Mouse (Mus musculus): ENCODE measurements at regions not wholly inside any gene's neighbourhood (a gene's known extent, or its start where the extent isn't known, plus 50 kb on each side); places are given as distances from the start of the nearest gene placed in this dataset.

DNA sequence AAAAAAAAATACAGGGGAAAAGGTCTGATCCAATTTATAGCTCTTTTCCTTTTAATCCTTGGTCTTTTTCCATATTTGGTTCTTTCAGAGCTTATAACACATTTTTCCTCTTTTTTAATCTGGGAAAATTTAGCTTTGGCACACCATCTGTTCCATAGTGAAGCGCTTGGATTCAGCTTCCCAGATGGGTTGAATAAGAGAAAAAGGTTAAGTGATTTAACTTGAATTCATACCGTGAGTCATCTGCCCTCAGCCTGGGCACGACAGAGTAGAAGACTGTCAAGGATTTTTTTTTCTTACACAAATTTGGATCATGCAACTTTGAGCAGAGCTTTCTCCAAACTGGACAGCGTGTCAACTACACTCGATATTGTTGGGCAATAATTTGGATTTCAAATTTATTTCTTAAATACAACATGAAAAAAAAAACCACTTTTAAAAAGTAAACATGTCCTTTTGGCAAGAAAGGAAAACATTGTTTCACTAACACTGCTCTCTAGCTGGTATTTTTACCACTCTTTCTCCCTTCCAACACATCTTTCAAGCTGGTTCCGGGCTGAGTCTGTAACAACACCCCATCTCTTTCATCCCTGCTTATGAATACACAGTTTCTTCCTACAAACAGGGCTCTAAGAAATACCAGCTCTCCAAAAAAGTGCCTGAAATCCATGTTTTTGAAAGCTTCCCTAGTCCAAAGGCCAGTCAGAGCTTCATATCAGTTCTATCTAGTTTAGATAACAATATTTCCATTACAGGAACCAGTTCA, 177.8 kb downstream of the Spry2 start:
- DNase-seq (ENCODE audit: low spot score in 2 of 2): no peak

DNA sequence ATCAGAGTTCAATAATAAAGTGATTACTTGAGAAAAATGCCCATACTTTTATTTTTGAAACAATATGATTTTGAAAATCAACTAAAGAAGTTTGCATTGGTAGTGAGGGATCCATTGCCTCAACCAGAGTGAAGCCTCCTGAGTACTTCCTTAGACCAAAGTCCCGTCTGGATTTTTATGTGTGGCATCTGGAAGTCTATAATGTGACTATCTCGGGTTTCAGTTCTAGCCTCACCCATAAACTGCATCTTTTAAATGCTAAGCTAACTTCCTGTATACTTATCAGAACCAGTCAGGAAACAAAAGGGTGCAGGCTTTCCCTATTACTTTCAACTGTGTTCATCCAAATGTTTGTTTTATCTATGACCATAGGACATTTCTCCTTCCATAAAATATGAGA, 178.8 kb downstream of the Spry2 start:
- no peak for DNase-seq (ENCODE audit: low spot score in 2 of 2)

DNA sequence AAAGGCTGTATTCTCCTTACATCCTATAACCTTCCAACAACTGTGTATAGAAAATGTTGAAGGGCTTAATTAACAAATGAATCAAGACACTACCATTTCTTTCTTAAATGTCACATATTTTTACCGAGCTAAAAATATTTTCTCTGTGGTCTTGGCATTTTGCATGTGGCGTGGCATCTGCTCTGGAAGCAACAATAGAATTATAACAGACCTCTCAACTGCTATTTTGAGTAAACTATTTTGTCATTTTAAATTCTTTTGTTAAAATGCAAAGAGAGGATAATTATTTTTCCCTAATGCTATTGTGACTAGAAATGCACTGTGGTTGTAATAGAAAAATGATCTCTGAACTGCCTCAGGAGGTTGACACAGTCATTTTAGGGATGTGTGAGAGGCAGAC, 187.9 kb downstream of the Spry2 start:
- no peak for DNase-seq (ENCODE audit: low spot score in 2 of 2)

DNA sequence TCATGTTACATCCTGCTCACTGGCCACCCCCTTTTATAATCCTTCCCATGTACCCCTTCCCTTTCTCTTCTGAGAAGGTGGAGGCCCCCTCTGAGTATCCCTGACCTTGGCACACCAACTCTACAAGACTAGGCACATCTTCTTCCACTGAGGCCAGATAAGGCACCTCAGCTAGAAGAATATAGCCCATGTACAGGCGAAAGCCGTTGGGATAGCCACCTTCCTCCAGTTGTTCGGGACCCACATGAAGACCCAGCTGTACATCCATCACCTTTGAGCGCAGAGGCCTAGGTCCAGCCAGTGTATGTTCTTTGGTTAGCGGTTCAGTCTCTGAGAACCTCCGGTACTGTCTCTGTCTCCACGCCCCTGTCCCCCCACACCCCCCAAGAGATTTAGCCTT, 189.9 kb downstream of the Spry2 start:
- DNase-seq (ENCODE audit: low spot score in 2 of 2): no peak

DNA sequence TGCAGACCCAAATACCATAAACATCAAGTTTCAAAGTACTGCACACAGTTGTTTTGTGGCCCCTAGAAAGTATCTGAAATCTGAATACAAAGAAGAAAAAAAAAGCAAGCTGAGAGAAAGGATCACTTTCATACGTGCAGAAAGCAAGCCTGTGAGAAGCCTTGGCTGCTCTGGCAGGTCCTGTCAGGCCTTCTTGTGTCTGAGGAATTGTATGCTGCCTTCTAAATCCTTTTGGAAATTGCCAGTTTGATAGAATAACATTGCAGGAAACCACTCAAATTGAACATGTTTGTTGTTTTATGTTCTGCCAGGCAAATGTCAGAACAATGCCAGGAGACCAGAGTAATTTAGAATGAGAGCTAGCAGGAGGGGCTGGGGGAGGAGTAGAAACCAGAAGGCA, 198.0 kb downstream of the Spry2 start:
- DNase-seq (ENCODE audit: low spot score in 2 of 2): no peak

DNA sequence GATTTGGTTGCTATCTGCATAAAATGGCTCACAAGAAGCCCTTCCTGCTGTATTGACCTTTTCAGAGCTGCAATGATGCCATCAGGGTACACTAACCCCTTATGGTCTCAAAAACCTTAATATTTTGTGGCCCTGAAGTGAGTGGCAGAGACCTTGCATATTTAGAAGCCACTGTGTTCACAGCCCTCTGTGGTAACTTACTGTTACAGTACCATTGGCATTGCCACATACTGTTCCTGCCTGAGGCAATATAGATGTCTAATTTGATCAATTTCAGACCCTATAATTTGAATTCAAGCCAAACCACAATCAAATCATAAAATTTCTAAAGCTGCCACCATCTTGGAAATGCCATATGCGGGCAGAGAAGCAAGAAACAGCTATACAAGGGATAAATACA, 198.5 kb downstream of the Spry2 start:
- DNase-seq (ENCODE audit: low spot score in 2 of 2): no peak

DNA sequence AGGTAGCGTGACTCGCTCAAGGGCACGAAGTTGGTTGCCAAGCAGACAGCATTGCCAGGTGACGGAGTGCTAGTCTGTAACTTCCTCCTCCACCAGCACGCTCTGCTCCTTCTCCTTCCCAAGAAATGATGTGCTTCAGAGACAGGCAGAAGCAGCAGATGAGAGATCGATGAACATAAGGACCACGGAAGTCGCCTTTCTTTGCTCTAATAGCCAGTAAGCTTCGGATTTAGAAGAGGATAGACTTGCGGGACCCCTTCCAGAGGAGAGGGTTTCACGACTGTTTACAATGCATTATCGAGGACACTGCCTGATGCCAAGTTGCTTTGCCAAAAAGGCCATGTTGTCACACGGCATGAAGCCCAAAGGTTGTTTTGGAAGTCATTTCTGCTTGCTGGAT, 199.2 kb downstream of the Spry2 start:
- no peak for DNase-seq (ENCODE audit: low spot score in 2 of 2)

DNA sequence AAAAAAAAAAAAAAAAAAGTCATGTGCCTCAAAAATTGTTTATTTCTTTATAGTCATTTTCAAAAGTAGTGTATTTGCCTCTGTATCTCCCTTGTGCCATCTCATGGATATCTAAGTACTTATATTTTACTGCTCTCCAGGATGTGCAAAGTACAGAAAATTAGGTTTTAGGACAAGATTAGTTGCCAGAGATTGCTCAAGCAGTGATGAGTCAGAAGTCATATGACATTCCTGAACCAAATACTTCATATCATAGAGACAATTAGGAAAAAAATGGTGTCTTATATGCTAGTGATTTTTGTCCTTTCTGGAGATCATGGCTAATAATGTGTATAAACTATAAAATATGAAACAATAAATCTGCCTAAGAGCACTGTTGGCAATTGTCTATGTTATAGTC, 201.7 kb downstream of the Spry2 start:
- no peak for DNase-seq (ENCODE audit: low spot score in 2 of 2)

DNA sequence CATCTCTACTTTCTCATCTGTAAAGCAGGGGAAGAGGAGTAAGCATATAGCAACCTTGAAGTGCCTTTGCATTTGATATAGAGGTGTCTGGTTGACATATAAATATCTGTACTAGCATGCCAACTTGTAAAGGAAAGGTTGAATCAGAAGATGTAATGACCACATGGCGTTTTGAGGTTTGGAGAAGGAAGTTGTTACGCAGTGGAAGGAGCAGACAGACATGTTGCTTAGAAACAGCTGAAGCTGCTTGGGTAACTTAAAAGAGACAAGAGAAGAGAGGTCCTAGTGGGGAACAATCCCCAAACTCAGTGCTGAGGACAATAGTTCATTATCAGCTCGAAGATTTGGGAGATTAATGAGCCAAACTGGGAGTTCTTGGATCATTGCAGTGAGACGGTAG, 202.9 kb downstream of the Spry2 start:
- no peak for DNase-seq (ENCODE audit: low spot score in 2 of 2)

DNA sequence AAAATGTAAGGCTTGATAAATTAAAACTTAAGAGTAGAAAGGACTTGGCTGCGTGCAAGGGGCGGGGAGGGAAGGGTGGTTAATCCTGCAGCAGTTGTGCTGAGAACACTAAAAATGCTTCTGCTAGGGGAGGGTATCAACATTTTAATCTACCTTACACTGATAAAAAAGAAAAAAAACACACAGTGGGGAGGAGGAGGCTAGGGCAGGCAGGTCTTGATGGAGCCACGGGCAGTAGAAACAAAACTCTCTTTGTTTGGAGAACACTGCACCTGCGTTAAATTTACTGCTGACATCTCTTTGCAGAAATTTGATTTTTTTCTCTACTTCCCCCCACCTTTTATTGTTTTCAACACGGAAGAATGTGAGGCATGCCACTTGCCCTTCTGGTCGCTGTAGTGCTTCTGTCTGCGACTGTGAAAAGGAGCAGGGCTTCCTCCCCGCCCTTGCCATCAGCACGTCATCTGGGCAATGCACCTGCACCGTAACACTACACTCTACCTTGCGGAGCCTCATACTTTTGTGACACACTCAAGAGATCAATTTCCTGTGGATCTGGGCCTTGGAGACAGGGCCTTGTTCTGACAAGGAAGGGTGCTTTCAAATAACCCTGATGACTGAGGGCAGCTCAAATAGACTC, 211.7 kb downstream of the Spry2 start:
- DNase-seq (ENCODE audit: low spot score in 2 of 2): no peak

DNA sequence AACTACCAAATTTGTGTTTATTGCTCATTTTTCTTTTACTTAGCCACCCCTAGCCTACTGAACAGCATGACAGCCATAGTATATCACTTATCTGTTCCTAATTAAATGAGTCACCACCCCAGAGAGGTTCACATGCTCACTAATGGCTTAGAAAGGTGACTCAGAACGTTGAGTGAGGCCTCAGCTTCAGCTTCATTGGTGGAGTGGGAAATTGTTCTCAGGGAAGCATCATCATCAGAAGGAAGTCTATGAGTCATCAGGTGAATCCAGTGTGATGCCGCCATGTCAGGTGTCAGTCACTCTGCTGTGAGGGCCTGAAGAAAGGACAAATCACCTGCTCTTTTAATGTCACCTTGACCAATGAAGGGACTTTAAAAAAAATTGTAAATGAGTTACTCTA, 212.3 kb downstream of the Spry2 start:
- no peak for DNase-seq (ENCODE audit: low spot score in 2 of 2)

DNA sequence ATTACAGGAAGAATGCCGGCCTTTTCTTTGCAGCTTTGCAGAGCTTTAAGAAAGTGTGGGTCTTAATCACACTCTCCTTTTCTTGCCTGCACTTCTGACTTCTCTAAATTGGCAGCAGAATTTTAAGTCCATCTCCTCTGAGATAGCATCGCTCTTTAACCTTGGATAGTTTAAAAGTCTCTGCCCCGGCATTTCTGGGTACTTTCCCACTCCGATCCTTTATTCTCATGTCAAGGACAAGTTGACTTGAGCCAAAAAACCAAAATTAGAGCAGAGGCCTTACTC, 220.0 kb downstream of the Spry2 start:
- no peak for DNase-seq (ENCODE audit: low spot score in 2 of 2)

DNA sequence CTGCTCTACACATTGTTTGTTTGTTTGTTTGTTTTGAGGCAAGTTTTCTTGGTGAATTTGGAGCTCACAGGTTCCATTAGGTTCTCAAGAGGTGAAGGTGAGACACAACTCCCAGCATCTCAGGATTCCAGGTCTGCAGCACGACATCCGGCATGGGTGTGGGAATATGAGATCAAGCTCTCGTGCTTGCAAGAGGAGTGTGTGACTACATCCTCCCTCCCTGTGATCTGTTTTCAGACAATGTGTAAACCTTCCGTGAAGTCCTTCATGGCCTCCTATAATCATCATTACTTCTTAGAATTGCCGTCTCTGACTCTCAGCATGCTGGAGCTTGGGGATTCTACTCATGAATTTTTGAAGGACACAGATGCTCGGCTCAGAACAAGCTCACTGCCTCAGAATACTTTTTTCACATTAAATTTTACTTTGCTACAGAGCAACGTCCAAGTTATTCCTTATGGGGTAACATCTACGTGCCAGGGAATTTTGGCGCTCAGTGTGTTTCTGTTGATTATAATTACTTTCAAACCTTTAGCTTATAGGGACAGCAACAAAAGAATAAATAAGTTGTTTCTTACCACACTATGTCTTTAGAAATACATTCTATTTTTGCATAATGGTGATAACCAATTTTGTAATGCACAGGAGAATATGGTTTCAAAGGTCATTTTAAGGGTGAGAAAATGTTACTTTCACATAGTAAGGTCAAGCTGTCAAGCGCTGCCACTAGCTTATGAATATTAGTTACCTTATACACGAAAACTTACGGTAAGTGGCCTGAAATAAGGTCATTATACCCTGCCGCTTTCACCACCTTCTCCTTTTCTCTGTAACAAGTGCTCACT, 220.6 kb downstream of the Spry2 start:
- DNase-seq (ENCODE audit: low spot score in 2 of 2): no peak

DNA sequence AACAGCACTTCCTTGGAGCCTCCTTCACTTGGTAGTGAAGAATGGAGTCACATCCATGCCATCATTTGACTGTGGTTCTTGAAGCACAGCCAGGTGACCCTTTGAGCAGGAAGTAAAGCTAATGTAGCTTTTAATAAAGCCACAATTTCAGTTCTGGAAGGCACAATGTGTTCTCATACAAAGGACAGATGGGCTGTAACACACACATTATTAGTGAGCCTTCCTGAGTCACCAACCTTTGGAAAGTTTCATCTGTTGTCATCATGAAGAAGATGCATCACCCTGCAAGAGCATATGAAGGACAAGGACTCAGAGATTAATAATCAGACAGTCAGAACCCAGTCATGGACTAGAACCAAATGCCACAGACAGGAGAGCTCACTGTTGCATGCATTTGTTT, 221.6 kb downstream of the Spry2 start:
- no peak for DNase-seq (ENCODE audit: low spot score in 2 of 2)

DNA sequence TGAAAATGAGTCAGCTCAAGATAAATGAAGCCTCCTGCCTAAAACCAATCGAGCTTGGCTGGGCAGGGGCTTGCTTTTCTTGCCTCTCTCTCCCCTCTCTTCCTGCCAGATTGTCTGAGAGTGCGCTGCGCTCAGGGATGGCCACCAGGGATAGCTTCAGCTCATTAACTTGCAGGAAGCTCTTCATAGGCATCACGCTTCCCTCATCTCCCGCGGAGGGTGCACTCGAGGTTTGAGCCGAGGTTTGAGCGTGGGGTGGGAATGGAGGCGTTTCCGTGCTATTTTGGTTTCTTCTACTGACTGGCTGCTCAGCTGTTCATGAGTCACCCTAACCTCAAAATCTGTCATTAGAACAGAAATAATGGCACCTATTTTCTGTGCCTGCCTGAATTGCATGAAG, 227.7 kb downstream of the Spry2 start:
- peak in 1 of 2 experiments; percentile 33 for DNase-seq (ENCODE audit: low spot score in 2 of 2)

DNA sequence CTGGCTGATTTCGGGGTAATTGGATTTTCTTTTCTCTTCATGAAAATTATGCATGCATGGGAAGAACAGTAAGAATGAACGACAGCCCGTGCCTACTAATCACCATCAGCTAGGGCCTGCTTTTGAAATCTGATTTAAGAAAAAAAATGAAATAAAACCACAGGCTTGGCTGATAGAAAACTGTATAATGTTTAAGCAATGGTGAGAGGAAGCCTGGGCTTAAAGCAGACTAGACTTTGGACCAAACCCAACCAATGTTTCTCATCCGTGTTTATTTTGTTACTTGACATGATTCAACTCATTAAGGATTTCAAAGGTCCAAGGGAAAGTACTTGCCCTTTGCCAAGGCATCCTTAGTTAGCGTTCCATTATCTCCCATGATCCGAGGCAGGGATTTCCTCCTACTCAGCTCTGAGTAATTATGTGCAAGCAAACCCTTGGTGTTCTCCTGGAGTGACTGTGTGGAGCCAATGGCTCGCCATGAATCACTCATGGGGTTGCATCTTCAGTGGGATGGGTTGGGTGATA, 231.9 kb downstream of the Spry2 start:
- no peak for DNase-seq (ENCODE audit: low spot score in 2 of 2)

DNA sequence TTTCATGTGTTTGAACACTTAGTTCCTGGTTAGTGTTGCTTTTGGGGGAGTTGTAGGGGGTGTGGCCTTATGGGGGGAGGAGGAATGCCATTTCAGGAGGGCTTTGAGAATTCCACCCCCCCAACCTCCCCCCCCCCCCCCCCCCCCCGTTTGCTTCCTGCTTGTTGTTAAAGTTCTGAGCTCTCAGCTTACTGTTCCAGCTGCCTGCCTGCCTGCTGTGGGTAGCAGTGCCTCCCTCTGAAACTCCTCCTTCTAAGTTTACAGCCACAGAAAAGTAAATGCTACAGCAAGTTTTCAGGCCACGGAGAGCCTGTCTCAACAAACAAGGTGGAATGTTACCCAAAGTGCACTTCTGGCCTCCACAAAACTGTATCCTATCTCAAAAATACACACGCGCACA, 233.1 kb downstream of the Spry2 start:
- no peak for DNase-seq (ENCODE audit: low spot score in 2 of 2)

DNA sequence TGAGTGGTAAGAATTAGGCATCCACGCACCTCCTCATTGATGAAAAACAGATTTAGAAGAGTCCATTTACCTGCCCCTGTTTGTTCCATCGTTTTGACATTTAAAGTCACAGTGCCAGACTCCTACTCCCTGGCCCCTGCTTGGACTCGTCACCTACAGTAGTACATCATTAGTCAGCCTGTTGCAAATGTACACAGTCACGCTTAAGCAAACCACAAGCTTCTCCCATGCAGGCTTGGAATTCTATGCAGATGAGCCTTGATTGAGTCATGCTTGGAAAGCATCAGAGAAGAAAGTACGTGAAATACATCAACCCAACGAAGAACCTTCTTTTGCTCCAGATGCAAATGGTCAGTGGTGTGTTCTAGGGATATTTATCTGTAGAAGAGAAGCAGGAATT, 233.8 kb downstream of the Spry2 start:
- DNase-seq (ENCODE audit: low spot score in 2 of 2): no peak

DNA sequence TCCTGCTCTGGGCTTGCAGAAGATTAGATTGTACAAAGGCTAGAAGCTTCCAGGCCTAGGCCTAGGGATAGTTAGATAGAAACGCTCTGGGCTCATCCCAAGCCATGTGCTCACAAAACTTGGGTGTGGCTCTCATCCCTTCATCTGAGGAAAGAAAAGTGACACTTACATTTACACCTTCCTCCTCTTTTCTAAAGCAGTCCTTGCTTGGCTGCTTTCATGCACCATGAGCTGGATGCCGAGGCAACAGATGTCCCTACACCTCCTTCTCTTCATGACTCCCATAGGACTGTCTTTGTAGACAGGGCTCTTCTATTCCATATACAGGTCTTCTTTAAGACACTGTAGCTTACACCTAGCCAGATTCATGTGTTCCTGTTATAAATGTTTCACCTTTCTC, 238.3 kb downstream of the Spry2 start:
- no peak for DNase-seq (ENCODE audit: low spot score in 2 of 2)

DNA sequence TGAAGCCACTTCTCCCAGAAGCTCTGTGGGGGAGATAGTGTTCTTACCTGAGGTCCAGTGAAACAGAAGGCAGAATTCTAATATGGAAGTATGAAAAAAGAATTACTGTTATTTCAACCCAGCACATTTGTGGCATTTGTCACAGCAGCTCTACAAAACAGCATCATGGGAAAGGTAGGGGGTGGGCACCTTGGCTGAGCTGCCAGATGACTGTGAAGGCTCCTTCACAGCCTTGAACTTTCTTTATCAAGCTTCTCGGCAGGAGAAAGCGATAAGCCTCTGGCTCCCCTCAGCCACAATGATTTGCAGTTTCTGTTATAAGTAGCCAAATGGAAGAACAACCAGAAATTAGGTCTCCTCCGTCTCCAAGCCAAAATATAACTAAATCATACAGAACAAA, 249.5 kb downstream of the Spry2 start:
- no peak for DNase-seq (ENCODE audit: low spot score in 2 of 2)

DNA sequence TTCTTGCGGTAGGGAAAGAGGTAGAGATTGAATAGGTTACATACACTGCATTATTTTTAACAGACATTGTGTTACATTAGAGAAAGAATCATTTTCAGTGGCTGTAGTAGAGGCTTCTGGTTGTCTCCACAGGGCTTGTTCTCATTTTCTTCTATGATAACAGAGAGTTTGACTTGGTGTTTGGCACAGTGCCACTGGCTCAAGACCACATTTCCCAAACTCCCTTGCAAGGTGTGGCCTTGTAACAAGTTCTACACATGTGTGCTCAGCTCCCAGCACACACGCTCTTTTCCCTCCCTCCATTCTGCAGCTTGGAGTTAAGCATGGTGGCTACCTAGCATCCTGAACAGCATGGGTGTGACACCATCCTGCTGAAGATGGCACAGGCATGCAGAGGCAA, 252.2 kb downstream of the Spry2 start:
- DNase-seq (ENCODE audit: low spot score in 2 of 2): no peak

DNA sequence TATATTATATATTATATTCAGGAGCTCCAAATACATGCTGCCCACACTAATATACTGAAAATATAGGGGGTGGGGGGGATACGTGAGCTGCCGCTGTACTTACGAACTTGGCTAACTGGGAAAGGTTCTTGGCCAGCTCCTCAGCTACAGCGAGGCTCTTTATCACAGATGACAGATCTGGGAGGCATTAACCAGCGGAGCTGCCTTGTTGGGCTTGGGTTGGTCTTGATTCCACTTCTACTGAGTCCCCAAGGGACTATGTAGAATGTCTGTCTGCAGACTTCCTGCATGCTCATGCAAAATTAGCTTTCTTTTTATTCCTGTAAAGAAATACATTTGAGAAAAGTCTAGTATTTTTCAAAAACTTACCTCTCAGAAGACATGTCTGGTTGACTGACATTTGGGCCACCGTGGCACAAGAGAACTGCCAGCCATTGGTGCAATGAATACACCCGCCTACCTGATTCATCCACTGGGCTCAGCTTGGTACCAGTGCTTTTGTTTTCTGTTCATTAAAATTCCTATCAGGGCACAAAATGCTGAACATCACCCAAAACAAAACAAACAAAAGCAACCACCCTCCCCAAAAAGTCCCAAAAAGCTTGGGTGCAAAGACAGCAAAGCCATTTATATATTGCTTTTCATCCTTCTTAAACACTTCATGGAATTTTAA, 253.2 kb downstream of the Spry2 start:
- DNase-seq (ENCODE audit: low spot score in 2 of 2): no peak
